Mouse (Mus musculus) bone marrow, adult 2 months (tissue): ENCODE data around the gene Fam83d.

Experiments used
- CTCF ChIP-seq: fragments of 200-500 bp; IDR thresholded peaks from 2 replicates; pipeline ENCODE4 v1.5.1; 2011; ENCODE audit warnings: low read length, control low read depth; ENCODE audit not compliant: control insufficient read depth, insufficient read depth
- POLR2A ChIP-seq: fragments of 200-500 bp; IDR thresholded peaks from 2 replicates; pipeline ENCODE4 v1.6.1; 2011; ENCODE audit warnings: low read depth, mild to moderate bottlenecking, control low read depth, low read length, borderline replicate concordance; ENCODE audit not compliant: control insufficient read depth

- TF ChIP-seq POLR2A (no peak), CTCF (no peak)
Measured at GRCm38 (mm10) chr2:158762339-158762738, 5.6 kb upstream of the Fam83d start.
